Mouse (Mus musculus) thymus, postnatal 14 days (tissue): Measurements from ENCODE around the gene Ankrd22.

ENCODE experiments used
- DNase-seq: peaks from one replicate; pipeline ENCODE4 v3.0.0; 2021

The Ankrd22 gene

DNA sequence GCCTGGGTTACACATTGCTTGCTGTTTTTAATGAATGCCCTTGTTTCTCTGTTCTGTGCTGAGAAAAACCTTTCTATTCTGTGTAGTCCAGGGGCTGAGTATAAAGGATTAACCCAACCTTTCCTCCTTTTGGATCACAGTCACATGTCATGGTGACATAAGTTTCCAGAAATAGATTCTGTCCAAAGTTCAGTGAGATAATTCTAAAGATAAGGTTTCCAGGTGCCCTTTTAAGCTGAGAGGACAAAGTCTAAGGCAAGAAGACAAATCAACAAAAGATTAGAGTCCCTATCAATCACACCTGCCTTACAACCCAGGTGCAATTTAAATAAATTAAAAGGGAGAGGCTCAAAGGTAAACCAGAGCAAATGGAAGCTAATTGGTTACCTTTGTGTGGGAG is 91.6 kb downstream of the Ankrd22 start:
- DNase-seq = no peak
